Mouse (Mus musculus) bone marrow, adult 2 months (tissue): ENCODE measurements around the gene Gm28051.

Experiments used
- CTCF ChIP-seq: fragments of 200-500 bp; IDR thresholded peaks from 2 replicates; pipeline ENCODE4 v1.5.1; 2011; ENCODE audit warnings: low read length, control low read depth; ENCODE audit not compliant: control insufficient read depth, insufficient read depth
- POLR2A ChIP-seq: fragments of 200-500 bp; IDR thresholded peaks from 2 replicates; pipeline ENCODE4 v1.6.1; 2011; ENCODE audit warnings: low read depth, mild to moderate bottlenecking, control low read depth, low read length, borderline replicate concordance; ENCODE audit not compliant: control insufficient read depth

- TF ChIP-seq CTCF (no peak), POLR2A (no peak)
These were observed 14.0 kb upstream of the Gm28051 start for GRCm38 (mm10) chr12:102771601-102772000.
